Mouse (Mus musculus): Measurements from ENCODE around the gene B4galnt3.

B4galnt3 gene

DNA sequence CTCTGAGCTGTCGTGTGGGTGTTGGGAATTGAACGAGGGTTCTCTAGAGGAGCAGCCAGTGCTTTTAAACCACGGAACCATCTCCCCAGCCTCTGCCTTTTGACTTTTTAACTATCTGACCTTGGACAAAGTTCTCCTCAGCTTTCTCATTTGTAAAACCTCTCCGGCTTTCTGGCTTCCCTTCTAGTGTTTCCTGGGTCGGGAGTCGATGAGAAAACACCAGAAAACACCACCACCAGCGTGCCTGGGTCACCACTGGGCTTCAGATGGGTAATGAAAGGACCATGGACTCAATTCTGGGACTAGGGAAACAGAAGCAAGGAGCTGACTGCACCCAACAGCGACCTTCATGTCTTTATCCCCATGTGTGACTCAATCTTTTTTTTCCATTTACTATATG lies 20.2 kb downstream of the B4galnt3 start:
- no peak for DNase-seq

DNA sequence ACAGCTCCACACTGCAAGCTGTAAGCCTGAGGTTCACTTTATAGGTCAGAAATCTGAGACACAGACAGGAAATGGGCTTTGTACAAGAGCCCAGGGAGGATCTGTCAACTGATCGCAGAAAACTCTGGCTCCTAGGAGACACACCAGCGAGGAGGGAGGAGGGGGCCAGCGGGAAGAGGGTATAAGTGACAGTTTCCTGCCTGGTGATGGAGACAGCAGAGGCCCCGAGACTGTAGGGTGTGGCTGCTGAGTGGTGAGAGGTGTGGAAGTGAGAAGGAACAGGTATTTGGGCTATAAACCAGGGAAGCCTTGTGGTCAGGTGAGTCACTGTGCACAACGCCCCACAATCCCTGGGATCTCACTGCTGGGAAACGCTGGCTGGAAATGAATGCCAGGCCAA lies 30.2 kb downstream of the B4galnt3 start:
- DNase-seq = no peak

- no peak for DNase-seq
Measured at GRCm38 (mm10) chr6:120263608-120264007, 30.8 kb downstream of the B4galnt3 start.

GRCm38 (mm10) chr6:120262886-120263531 lies 31.4 kb downstream of the B4galnt3 start:
- DNase-seq = no peak

GRCm38 (mm10) chr6:120259481-120259880 lies 34.9 kb downstream of the B4galnt3 start:
- DNase-seq = no peak

DNA sequence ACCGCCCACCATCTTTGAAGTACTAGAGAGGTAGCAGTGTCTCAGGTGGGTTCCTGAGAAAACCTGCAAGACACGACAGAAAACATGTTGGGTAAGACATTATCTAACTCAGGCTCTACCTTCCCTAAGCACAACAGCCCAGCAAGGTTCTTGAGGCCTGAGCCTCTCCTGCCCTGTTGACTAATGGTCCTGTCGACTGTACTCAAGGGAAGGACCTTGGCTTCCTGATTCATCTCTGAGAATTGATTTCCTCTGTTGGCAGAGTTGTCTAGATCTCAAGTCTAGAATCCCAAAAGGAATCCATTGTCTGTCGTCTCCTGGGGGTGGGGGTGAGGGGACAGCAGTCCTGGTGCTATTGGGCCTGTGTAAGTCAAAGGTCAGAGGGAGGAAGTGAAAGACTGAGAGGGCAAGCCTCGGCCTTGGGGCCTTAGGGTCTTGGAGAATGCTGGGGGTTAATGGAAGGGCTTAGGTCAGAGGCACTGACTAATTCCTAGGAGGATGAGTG lies 37.9 kb downstream of the B4galnt3 start:
- DNase-seq = no peak

DNA sequence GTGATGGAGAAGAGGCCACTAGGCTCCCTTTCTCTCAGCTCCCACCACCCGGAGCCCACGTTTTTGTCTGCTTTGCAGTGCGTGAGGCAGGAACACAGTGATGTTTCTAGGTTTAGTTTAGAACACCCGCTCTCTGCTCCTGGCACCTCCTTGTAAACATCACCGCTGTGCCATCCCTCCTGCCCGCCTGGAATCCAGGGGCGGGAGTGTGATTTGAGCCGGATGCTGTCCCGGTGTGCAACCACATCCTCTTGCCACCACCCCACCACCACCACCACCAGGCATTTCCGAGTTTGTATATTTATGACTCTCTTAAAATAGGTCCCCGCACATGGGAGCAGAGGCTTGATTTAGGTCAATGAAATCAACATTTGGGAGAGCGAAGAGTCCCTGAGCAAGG lies 38.7 kb downstream of the B4galnt3 start:
- DNase-seq = no peak

DNA sequence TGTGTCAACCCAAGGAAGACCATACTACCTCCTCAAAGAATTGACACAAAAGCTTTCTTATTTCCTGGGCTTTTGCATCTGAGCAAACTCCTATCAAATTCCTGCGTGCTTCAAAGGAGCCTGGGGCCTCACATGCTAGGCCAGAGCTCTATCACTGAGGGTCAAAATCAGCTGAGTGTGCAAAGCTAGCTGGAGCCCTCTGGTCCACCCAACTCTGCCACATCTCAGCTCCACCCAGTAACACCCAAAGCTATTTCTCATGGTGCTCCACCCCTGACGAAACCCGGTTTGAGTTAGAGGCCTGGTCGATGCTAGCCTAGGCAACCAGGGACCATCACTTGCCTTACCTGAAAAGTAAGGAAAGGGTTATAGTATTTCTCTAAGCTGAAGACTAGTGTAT lies 39.2 kb downstream of the B4galnt3 start:
- DNase-seq = no peak

DNA sequence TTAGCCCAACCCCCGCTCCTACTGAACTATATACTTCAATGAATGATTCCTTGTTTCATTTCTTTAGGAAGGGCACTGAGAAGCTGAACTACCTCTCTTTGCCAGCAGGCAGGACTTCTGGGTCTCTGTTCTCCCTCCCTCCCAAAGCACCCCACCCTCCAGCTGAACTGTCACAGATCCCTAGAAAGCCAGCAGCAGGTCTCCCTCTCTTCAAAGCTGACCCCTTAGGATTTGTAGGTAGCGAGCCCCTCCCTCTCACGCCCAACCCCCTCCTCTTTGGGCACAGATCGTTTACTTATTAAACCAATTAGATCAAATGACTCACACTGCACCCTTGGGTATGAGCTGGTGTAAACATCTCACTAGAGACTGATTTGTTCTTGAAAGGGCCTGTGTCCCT lies 39.7 kb downstream of the B4galnt3 start:
- no peak for DNase-seq

- DNase-seq = no peak
Measured at GRCm38 (mm10) chr6:120252741-120253140, 41.6 kb downstream of the B4galnt3 start.

GRCm38 (mm10) chr6:120251010-120251409 lies 43.3 kb downstream of the B4galnt3 start:
- no peak for DNase-seq

DNA sequence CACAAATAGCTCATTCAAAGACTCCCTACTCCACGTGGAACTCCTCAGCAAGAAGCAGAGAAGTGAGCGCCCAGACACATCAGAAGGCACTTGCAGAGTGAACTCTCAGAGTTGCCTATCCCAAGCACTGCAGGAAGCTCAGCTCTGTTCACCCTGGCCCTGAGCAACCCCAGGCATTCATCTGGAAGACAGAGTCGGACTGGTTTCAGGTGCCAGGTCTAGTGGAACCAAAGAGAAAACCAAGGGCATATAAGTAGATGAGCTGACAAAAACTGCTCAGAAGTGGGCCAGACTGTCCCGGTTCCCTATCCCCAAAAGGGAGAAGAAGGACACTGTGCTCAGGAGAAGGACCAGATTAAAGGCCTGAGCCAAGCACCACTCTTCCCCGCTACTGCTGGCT lies 44.5 kb downstream of the B4galnt3 start:
- DNase-seq = no peak

DNA sequence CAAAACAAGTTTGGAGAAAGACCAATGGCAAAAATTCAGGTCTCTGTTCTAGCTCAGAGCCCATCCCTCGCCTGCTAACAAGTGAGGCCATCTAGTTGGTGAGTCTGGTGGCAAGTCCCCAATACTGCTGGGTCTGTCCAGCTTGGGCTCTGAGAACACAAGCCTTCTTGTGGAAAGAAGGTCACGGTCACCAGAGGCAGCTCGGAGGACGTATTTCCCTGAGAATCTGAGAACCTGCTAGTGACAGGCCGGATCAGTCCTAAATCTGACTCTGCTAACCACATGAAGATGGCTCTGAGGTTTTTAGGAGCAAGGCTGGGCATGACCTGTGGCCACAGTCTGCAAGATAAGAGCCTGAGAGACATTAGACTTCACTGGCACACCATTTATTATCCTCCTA lies 47.7 kb downstream of the B4galnt3 start:
- no peak for DNase-seq

- DNase-seq = no peak
Measured at GRCm38 (mm10) chr6:120243250-120243649, 51.1 kb downstream of the B4galnt3 start.

- DNase-seq = no peak
Measured at GRCm38 (mm10) chr6:120242530-120242929, 51.8 kb downstream of the B4galnt3 start.

DNA sequence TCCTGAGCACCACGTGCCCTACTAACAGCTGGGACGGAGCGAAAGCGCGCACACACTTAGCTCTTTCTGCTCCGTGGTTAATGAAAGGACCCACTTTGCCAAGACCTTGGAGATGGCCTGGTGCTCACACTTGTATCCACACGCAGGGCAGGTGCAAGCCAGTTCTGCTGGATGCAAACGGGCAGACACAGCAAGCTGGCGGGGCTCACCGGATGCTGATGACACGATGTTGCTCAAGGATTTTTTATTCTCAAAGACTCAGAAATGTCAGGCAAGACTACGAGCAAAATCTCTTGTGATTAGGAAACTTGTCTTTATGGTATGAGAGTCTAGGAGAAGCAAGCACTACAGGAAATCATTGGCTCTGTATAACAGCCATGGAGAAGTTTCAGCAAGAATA lies 52.9 kb downstream of the B4galnt3 start:
- no peak for DNase-seq

DNA sequence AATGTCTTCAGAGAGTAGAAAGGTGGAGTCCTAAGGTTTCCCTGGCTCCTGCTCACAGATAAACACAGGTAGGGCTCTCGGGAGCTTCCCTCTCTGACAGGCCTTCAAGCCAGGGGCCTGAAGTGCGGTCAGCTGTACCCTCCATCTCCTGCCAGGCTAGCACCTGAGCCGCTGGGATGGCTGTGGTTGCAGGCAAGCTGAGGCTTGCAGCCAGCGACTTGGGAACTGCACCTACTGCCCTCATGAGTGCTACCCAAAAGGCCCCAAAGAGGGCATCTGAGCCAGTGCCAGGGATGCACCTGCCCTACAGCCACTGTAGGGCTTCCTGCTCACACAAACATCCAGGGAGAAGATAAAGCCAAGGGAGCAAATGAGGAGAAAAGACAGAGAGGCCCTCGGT lies 53.9 kb downstream of the B4galnt3 start:
- peak; percentile 29 for DNase-seq

GRCm38 (mm10) chr6:120235874-120236273 lies 58.5 kb downstream of the B4galnt3 start:
- no peak for DNase-seq

GRCm38 (mm10) chr6:120232885-120233284 lies 61.5 kb downstream of the B4galnt3 start:
- DNase-seq = no peak

DNA sequence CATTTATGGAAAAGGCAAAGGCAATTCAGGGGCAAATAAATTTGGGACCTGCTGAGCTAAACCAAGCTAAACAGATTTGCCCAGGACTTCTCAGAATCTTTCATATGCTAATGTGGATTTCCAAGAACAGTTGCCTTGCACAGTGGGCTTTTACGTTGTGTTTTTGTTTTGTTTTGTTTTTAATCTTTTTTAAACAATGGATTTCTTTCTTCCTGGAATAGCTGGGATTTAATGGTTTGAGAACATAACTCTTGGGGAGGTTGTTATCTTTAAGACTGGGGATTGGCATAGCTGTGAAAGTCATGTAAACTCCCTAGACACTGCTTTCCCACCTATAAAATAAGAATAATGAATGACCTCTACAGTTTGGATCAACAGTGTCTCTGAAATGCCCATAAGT lies 63.9 kb downstream of the B4galnt3 start:
- no peak for DNase-seq

GRCm38 (mm10) chr6:120229806-120230205 lies 64.6 kb downstream of the B4galnt3 start:
- no peak for DNase-seq

DNA sequence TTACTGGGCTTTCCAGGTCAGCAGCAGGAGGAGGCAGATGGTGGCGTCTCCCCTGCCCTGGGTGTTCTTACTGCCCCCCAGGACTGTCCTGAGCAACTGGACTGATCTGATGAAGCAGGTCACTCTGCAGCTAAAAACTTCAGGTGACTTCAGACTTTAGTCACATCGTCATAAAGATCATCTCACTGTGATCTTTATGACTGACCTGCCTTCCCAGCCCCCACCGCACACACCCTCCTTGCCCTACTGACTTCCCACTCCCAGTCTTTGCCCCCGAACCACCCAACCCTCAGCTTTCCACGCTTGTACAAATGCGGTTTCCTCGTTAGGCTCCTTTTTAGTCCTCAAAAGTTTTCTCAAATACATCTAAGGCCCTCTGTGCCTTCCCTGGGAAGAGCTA lies 67.3 kb downstream of the B4galnt3 start:
- DNase-seq = no peak

DNA sequence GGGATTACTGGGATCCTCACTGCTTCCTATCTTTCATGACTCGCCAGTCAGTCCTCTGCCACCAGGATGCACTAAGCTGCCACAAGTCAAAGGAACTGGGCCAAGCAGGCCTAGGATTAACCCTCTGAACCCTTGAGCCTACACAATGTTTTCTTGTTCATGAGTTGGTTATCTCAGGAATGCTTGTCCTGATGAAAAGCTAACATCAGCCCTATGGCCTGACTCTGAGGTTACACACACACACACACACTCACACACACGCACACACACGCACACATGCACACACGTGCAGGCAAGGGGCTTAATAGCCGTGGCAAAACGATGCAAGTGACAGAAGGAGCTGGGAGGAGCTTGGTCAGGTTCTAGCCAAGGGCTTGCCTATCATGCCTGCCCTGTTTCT lies 69.0 kb downstream of the B4galnt3 start:
- no peak for DNase-seq

- DNase-seq = peak; percentile 6
Measured at GRCm38 (mm10) chr6:120222669-120223068, 71.7 kb downstream of the B4galnt3 start.

DNA sequence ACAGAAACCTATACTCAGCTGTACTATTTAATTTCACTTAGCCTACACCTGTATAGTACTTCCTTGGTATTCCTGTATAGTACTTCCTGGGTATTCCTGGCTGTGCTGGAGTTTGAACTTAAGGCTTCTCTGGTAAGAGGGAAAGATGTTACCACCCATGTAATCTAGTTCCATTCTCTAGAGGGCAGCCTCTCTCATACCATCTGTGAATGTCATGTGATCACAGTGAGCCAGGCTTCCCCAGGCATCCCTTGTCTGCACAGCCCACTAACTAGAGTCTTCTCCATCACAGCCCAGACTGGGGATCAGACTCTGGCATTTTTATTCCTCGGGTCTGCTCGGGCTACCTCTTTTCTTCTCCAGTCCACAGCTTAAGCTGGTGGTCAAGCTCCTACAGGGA lies 75.1 kb downstream of the B4galnt3 start:
- no peak for DNase-seq

Data from cerebellum, adult 11-12 months (tissue).